Mouse (Mus musculus) A20 (cell line): ENCODE results near the gene Sgpl1.
A peak's percentile ranks its signal among the peaks of the same experiment; 100 is the strongest.

Source experiments
- DNase-seq: peaks from one replicate; pipeline ENCODE4 v3.0.0-alpha.2; 2011; ENCODE audit warnings: low read depth, low spot score

Gene Sgpl1

GRCm38 (mm10) chr10:61086502-61086901 is 61.0 kb downstream of the Sgpl1 start:
- DNase-seq, result no peak

DNA sequence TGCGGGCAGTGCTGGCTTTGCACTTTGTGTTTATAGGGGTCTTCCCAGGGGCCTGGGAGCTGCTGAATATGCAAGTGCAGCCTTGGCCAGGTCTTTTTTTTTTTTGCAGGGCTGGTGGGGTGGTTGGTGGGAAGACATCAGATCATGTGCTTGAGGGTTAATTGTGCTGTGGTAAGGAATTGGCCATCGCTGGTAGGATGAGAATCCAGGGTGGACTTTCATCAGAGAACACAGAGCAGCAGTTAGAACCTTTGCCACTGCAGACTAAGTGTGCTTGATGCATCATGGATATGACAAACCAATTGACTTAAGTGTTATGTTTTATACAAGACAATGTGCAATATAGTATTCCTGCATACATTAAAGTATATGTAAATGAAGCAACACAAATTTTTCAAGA is 62.1 kb downstream of the Sgpl1 start:
- DNase-seq, result no peak

GRCm38 (mm10) chr10:61080931-61081255 is 66.6 kb downstream of the Sgpl1 start:
- DNase-seq, result no peak

- peak; percentile 74 for DNase-seq
Observed at GRCm38 (mm10) chr10:61080227-61080930, 67.1 kb downstream of the Sgpl1 start.

GRCm38 (mm10) chr10:61075607-61076006 is 71.9 kb downstream of the Sgpl1 start:
- no peak for DNase-seq

DNA sequence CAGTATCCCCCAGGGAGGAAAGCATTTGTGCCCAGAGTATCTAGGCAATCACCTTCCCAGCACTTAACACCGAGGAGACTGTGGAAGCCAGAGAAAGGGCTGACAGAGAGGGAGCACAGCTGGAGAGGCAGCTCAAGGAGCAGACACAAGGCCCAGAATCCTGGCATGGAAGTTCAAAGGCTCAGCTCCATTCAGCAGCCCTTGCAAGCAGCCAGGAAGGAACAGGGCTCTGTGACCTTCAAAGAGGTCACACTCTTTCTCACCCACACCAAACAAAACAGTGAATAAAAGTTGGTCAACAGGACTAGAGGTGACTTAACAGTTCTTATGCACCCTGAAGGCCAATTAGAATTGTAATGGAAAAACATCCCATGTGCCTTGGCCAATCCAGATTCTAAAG is 72.9 kb downstream of the Sgpl1 start:
- no peak for DNase-seq

DNA sequence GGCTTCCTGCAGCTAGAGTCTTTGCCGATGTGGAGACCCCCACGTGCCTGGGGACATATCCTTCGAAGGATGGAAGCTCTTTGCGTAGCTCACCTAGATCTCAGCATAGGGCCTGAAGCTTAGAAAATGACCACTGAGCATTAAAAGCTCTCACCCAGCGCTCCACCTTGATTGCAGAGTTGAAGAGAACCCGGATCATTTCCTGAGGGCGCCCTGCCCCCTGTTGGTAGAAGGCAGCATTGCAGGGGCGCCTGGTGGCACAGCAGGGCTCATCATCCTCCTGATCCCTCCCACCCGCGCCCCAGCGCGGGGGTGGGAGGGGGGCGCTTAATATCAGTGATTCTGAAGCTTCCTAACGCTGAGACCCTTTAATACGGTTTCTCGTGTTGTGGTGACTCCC is 75.2 kb downstream of the Sgpl1 start:
- DNase-seq, result peak; percentile 61

DNA sequence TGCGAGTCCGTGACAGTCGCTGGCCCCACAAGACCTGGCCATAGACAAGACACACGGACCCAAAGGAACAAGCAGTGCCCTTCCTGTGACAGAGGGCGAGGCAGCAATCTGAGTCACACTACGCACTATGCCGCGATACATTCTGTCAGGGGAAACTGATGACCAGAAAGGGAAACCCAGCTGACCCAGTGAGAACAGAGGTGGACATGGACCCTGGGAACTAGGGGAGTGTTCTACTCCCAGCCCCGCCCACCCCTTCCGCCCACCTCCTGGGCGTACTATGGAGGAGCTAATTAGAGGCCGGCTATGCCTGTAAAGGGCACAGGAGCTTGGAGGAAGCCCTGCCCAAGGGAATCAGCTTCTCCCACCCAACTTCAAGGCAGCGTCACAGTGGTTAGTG is 78.3 kb downstream of the Sgpl1 start:
- DNase-seq, result no peak

GRCm38 (mm10) chr10:61068436-61069192 is 78.9 kb downstream of the Sgpl1 start:
- peak; percentile 57 for DNase-seq

DNA sequence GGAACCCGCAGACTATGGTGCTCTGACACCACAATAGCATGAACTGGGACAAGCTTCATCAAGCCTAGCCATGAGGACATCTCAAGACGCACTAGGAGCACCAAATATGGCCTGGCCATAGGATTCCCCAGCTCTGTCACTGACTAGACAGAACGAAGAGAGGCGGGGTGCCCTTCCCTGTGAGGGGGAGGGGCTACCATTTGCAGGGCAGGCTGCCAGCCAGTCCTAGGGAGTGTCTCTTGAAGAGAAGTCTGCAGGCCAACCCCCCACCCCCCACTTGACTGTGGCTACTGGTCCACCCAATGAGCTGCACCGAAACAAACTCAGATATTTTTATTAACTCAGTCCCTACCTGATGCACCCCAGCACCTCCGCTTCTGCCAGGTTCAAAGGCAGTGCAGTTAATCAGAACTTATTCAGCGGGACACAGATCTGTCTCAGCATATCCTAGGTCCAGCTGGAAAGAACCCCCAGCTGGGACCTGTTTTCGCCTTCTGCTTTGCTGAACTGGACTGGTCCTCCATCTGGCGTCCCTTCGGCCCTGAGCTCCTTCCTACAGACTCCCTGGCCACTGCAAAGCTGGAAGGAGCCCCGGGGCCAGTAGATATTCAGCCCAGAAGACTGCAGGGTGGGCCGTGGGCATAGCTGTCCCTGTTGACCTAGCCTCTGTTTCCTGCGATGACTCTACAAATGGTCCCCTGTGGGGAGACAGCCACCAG is 82.1 kb downstream of the Sgpl1 start:
- no peak for DNase-seq

DNA sequence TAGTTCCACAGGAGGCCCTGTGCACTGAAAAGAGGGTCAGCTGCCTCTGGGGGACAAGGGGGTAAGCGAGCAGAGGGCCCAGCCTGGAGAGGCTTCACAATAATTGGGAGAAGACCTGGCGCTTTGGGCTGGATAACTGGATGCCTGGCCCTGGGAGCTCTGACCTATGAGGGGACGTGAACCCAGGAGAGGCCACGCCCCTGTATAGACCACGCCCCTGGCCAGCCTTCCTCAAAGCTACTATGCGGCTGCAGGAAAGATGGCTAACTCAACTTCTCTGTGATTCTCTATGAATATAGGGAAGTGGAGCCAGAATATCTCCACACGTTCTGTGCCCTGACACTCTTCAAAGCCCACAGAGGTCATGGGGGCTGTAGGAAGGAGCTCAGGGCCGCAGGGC is 82.9 kb downstream of the Sgpl1 start:
- peak; percentile 21 for DNase-seq

DNA sequence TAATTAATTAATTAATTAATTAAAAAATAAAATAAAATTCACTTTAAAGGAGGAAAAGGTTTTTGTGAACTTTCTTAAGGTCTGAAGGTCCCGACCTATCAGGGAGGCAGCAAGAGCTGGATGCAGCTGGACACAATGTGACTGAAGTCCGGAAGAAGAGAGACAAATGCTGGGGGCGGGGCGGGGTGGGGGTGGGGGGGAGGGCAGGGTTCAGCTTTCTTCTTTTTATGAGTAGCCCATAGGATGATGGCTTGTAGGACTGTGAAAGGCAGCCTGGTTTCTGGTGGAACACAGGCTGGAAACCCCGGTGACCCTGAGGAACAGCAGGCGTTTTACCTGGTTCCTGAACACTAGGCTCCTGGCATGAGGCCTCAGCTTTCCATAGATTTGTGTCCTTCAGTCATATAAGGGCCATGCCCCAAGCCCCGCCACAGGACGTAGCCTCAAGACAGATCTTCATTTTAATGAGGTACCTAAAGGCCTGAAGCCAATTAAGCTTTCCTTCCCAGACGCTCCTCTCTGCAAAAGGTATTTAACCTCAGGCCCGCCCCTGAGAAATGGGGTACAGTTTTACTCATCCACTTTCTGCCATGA is 84.1 kb downstream of the Sgpl1 start:
- no peak for DNase-seq

DNA sequence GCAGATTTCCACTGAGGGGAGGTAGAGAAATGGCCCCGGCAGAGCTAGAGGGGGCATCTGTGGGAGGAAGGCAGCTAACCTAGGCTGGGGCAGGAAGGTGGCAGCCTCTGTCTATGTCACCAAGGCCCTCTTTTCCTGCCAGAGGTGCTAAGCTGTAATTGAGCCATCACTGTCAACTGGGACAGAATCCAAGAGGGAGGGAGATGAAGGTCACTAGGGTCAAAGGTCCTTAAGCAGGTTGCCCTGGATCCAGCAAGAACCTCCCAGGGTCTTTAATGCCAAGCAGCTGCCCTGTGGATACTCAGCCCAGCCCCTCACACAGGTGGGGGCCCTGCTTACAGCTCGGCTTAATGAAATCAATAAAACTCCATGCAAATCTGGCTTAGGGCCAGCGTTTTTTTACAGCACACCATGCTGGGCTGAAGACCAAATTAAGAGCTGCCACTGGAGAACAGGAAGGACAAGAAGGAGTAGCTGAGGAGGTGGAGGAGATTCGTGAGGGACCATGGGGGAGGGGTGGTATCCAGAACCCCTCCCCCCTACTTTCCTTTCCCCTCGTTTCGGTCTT is 87.9 kb downstream of the Sgpl1 start:
- no peak for DNase-seq

DNA sequence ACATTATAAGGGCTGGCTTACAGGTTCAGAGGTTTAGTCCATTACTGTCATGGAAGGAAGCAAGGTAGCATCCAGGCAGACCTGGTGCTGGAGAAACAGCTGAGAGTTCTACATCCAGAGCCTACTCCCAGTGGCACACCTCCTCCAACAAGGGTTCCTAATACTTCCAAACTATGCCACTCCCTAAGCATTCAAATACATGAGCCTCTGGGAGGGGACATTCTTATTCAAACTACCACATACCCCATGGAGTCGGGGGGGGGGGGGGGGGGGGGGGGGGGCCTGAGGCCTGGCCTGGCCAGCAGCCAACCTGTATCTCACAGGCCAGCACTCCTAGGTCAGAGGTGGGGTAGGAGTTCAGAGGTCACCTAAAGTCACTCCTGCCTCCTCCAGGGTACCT is 88.4 kb downstream of the Sgpl1 start:
- no peak for DNase-seq

DNA sequence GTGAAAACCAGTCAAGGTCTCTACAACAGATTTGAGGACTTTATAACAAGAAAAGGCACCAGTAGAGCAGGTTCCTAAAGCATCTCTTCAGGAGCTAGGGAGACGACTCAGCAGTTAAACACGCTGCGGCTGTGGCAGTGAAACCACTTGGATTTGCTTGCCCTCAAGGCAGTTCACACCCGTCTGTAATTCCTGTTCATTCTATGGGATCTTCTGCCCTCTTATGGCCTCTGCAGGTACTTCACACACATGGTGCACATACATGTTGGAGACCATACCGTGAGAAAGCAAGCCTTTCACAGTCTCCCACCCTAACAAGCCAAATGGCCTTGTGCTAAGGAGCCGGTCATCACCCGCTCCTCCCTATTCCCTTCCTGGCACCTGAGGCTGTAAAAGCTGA is 90.8 kb downstream of the Sgpl1 start:
- DNase-seq, result no peak

DNA sequence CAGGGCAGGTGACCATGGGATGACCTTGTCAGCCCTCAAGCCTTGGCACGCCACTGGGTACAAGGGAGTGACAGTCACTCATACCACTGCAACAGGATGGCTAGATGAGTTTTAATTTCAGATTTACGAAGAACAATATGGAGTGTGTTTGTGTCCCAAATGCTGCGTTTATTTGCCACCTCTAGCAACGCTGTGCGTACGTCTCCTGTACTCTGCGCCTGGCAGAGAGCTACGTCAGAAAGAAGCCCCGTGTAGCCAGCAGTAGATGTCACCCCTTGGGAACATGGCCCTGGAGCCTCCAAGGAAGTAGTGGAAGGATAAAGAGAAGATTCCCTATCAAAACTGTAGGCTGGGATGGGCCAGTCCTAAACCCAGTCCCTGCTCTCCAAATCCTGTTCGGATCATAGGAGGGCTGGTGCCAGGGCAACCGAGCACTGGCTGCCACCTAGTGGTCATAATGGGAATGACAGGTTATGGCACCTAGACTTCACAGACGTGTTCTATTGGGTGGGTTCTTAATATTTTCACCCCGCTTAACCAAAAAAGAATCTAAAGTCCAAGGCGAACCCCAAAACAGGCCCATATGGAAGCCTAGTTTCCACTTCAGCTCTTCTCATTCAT is 95.4 kb downstream of the Sgpl1 start:
- DNase-seq, result peak; percentile 57
